Mouse (Mus musculus) ES-Bruce4 (cell line): Measurements from ENCODE around the gene Tigd3. TPM values are rescaled to one million over a fixed set of nuclear protein-coding genes. Genes with fewer than 3 reads are reported as not detected.

ENCODE experiments used
- H3K27ac ChIP-seq: 2 replicates; pipeline ENCODE4 v1.5.1; 2012; ENCODE audit warnings: low read length, inconsistent platforms; ENCODE audit not compliant: insufficient read depth
- H3K27me3 ChIP-seq: 2 replicates; pipeline ENCODE4 v1.6.1; 2012; ENCODE audit warnings: mild to moderate bottlenecking, low read length, inconsistent platforms; ENCODE audit not compliant: control insufficient read depth, poor library complexity, insufficient read depth, severe bottlenecking
- H3K36me3 ChIP-seq: 2 replicates; pipeline ENCODE4 v1.6.1; 2012; ENCODE audit warnings: inconsistent platforms, mild to moderate bottlenecking, low read length, moderate library complexity; ENCODE audit not compliant: control insufficient read depth, poor library complexity, insufficient read depth, severe bottlenecking
- H3K4me1 ChIP-seq: one replicate; pipeline ENCODE4 v1.8.1; 2011; ENCODE audit warnings: low read length; ENCODE audit not compliant: control insufficient read depth, insufficient read depth
- H3K4me3 ChIP-seq: 2 replicates; pipeline ENCODE4 v1.5.1; 2011; ENCODE audit warnings: low read depth, mild to moderate bottlenecking, low read length
- H3K9ac ChIP-seq: 2 replicates; pipeline ENCODE4 v1.6.1; 2012; ENCODE audit warnings: low read depth, mild to moderate bottlenecking, inconsistent platforms; ENCODE audit not compliant: poor library complexity, severe bottlenecking
- H3K9me3 ChIP-seq: replicated peaks from 2 replicates; pipeline ENCODE4 v1.6.1; 2012; ENCODE audit warnings: mild to moderate bottlenecking, low read length, inconsistent platforms; ENCODE audit not compliant: control insufficient read depth, poor library complexity, insufficient read depth, severe bottlenecking
- CTCF ChIP-seq: IDR thresholded peaks from one replicate; pipeline ENCODE4 v1.8.1; 2011; ENCODE audit warnings: low read depth, low read length
- EP300 ChIP-seq: IDR thresholded peaks from 2 replicates; pipeline ENCODE4 v1.6.1; 2011; ENCODE audit warnings: low read depth, low read length; ENCODE audit not compliant: insufficient read depth
- POLR2A ChIP-seq: IDR thresholded peaks from one replicate; pipeline ENCODE4 v1.8.1; 2011; ENCODE audit warnings: low read length; ENCODE audit not compliant: insufficient read depth
- polyA plus RNA-seq: library from polyadenylated mRNA; stranded (reverse); fragments of >200 nt; gene quantifications from 2 replicates; pipeline ENCODE4 v1.2.4, GENCODE M21; 2011; ENCODE audit warnings: low read depth; ENCODE audit not compliant: missing spikeins, insufficient read depth, insufficient read length

Gene Tigd3
- polyA plus RNA-seq, 1 experiment, result 3.6 TPM

DNA sequence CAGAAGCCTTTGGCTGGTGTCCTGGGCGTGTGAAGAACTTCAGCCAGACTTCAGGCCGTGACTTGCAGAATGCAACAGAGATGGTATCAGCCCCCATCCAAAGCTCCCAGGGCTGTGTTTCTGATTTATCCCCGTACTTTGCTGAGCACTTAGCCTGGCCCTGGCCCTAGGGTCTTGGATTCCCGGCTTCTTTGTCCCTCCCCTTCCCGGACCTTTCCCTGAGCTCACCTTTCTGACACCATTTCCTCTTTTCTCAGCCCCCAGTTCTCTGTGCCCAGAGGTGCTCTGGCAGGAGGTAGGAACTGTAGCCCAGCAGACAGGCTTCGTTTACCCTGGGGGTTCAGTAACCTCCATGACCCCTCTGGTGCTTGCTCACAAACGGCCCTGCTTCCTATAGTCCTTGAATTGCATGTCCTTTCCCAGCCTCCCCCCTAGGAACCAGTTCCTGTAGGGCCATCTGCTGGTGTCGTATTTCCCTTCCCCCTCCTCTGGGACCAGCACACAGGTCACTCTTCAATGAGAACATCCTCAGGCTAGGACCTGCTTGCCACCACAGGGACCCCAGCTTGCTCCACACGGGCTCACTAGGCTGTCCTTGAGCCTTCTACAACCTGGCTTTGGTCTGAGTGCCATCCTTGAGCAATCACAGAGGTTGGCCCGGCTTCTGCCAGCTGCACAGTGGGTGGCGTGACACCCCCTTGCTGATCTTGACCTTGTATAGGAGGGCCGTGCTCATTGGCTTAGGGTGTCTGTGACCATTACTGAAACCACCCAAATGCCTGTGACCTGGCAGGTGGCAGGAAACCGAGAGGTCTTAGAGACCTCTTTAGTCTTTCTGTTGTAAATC is 44.9 kb downstream of the Tigd3 start:
- Histone ChIP-seq H3K9ac (peak overlapping the region; percentile 68), H3K9me3 (no peaks in the 10 kb centered on the region), H3K4me3 (peak overlapping the region; percentile 64), H3K4me1 (no peaks in the 10 kb centered on the region), H3K36me3 (no peaks in the 10 kb centered on the region), H3K27ac (peak overlapping the region; percentile 98), H3K27me3 (no peaks in the 10 kb centered on the region)
- TF ChIP-seq POLR2A, result no peak
- TF ChIP-seq EP300, result peak; percentile 99

DNA sequence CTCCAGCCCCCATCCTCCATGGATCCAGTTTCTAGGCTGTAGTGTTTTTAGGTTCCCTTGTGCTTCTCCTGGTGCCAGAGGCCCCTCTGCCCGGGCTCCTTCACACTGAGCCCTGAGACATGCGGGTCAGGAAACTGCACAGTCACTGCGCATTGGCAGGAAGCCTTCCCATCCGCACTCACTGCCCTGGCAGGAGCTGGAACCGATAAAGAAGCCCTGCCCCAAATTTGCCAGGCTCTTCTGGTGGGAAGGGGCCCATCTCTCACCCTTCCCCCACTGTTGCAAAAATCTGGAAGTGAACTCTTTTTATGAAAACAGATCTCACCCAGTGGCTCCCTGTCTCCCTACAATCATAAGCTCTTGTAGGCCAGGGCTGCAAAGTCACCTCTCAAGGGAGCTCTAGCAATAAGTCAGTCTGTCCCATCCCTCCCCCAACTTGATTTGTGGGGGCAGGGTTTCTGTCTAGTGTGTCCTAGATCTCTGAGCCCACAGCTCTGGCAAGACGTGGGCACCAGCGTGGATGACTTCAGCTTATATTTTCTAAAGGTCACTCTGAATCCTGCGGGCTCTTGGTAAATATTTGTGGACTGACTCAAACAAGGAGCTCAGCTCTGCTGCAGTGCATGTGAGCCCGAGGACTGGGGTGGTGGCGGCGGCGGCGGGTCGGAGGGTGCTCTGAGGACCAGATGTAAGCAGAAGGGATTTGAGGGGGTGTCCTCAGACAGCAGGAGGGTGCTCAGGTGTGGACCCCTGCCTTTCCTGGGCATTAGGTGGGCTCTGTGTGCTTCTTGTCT is 45.7 kb downstream of the Tigd3 start:
- TF ChIP-seq CTCF (no peak), EP300 (no peak), POLR2A (no peak)
- Histone ChIP-seq H3K9me3 (no peaks in the 10 kb centered on the region), H3K36me3 (no peaks in the 10 kb centered on the region), H3K9ac (peak overlapping the region; percentile 68), H3K4me1 (no peaks in the 10 kb centered on the region), H3K27me3 (no peaks in the 10 kb centered on the region), H3K27ac (peak overlapping the region; percentile 98), H3K4me3 (peak overlapping the region; percentile 64)

DNA sequence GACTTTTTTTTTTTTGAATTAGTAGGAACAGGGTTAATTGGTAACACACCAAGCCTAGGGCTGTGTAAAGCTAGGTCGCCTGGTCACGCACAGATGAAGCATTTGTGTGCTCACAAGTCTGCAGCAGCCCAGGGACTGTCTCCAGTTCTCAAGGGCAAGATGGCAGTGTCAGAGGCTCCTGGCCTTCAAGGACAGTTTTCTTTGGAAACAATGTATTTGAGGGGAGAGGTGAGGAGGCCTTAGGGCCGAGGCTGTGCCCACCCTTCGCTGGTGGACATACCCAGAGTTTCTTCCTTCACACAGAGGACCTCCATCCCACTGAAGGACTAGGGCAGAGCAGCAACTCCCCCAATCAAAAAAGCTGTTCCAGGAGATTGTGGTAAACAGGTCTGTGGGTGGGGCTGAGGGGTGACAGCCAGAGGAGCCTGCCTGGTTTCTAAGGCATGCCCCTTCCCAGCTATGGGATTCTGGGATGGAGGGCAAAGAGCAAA is 46.6 kb downstream of the Tigd3 start:
- H3K4me1 ChIP-seq, result no peaks in the 10 kb centered on the region
- no peaks in the 10 kb centered on the region for H3K27me3 ChIP-seq
- no peak for TF ChIP-seq CTCF
- TF ChIP-seq EP300, result 0 out of 2 replicates have a peak, but pooled peaks have one; percentile 9
- TF ChIP-seq POLR2A, result no peak
- no peaks in the 10 kb centered on the region for H3K36me3 ChIP-seq
- H3K4me3 ChIP-seq, result peak overlapping the region; percentile 64
- H3K9ac ChIP-seq, result peak overlapping the region; percentile 68
- H3K9me3 ChIP-seq, result no peaks in the 10 kb centered on the region
- peak overlapping the region; percentile 98 for H3K27ac ChIP-seq

DNA sequence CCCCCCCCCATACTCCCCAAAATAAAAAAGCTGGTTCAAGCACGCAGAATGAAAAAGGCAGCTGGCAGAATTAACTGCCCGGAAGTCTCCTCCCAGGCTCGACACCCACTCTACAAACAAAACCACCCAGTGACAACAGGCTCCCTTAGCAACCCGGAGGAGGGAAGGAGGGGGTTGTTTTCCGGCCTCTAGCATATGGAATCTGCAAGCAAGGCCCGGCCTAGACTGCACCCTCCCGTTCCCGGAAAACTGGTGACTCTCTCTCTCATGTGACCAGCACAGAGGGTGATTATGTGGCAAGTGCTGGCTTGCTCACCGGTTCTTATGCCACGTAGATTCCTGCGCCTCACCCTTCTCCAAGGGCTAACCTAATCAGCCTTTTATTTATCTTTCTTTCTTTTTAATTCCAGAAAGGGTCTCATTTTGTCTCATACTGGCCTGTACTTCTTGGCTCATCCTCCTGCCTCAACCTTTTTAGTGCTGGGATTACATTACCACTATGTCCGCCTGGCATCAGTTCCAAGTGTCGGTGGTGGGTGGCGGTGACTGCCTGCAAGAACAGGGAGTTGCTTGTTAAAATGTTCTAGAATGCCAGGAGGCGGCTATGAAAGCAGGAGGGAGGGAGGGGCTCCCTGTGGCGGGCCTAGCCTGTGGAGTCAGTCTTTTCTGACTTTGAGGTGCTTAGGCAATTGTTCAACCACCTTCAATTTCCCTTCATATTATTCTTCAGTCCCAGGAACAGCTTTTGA is 47.2 kb downstream of the Tigd3 start:
- Histone ChIP-seq H3K9me3 (no peaks in the 10 kb centered on the region), H3K4me3 (peak overlapping the region; percentile 54), H3K4me1 (no peaks in the 10 kb centered on the region), H3K36me3 (no peaks in the 10 kb centered on the region), H3K27me3 (no peaks in the 10 kb centered on the region), H3K9ac (peak overlapping the region; percentile 68), H3K27ac (peak overlapping the region; percentile 98)
- TF ChIP-seq CTCF (no peak), EP300 (peak; percentile 99), POLR2A (no peak)

DNA sequence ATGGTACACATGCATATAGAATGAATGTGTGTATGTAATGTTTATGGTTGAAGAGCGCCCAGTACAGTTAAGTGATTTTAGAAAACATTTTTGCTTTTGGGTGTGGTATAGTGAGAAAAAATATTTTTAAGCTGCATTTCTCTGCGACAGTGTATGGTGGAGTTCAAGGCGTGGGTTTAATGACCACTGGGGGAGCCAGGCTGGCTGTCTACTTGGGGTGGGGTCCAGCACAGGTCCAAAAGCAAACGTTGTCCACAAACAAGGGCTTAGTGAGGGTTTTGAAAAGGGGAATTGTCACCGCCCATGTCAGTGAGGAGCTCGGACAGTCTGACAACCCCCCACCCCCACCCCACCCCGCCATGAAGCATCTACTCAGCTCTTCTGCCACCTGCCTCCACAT is 47.8 kb downstream of the Tigd3 start:
- Histone ChIP-seq H3K9me3 (no peaks in the 10 kb centered on the region), H3K27me3 (no peaks in the 10 kb centered on the region), H3K27ac (peak overlapping the region; percentile 97), H3K4me3 (peak overlapping the region; percentile 48), H3K4me1 (no peaks in the 10 kb centered on the region), H3K36me3 (no peaks in the 10 kb centered on the region), H3K9ac (peak overlapping the region; percentile 68; the same call in 1 of the 2 replicates)
- TF ChIP-seq POLR2A, result no peak
- TF ChIP-seq EP300, result no peak
- TF ChIP-seq CTCF, result no peak
